Mouse (Mus musculus) adrenal gland, adult 2 months (tissue): ENCODE data around the gene U2af2. TPM values are rescaled to one million over a fixed set of nuclear protein-coding genes. Genes with fewer than 3 reads are reported as not detected.
"Not testable (repeated sequence)": the region's sequence is repeated elsewhere in the genome, so short reads cannot be mapped to it uniquely, and the experiment has no call there.

Source experiments
- DNase-seq: peaks from one replicate; pipeline ENCODE4 v3.0.0; 2021
- polyA plus RNA-seq: library from polyadenylated mRNA; depleted of rRNA; stranded (reverse); fragments of >200 nt; gene quantifications from 2 replicates; pipeline ENCODE4 v1.2.3, GENCODE M21; 2012
- total RNA-seq, 2 experiments: library from RNA; stranded (reverse); gene quantifications; 2 replicates each; pipeline ENCODE4 v1.2.3; 2021

Gene U2af2
- total and polyA plus RNA-seq, 3 experiments, result 150 to 168 (median 157) TPM

DNA sequence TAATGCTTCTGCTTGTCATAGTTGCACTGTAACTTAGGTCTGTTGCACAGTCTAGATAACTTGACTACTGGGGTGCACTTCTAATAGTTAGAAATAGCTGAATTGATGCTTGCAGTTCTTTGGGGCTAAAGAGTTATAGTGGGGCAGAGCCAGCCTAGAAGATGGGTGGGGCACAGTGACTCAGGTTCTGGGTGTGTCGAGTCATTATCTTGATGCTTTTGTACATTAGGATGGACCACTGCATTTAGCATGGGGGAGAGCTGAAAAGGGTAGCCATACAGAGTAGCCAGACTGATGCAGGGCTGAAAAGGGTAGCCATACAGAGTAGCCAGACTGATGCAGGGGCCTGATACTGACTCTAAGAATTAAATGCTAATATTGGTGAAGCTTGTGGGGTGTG is 11.6 kb downstream of the U2af2 start:
- no peak for DNase-seq

DNA sequence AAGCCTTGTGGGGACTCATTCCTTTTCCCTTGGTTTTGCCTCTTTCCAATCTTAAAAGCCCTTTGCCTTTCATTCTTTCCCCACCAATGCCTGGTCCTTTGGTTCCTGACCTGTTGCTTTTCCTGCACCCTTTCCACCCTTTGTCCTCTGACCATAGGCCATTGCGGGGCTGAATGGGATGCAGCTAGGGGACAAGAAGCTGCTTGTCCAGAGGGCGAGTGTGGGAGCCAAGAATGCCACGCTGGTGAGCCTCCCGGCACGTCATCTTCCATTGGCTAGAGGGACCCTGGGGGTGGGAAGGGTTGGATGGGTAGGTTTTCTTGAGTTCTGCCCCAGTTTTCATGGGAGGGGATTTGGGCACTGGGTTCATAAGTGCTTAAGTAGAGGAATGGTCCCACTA is 13.0 kb downstream of the U2af2 start:
- no peak for DNase-seq

DNA sequence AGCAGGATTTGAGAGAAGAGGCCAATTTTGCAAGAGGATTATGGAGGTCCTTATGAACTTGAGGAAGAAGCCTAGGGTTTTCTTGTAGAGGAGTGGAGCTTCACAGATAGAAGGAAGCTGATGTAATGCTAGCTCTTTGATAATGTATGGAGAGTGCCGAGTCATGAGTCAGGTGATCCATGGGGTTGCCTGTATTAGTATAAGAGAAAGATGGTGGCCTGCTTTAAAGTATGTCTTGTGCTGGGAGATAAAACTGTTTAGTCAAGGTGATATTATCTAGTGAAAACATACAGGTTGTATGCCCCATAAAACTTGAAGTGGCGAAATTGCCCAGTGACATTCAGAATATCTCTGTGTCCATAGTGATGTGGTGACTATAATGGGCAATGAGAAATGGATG is 15.0 kb downstream of the U2af2 start:
- no peak for DNase-seq

DNA sequence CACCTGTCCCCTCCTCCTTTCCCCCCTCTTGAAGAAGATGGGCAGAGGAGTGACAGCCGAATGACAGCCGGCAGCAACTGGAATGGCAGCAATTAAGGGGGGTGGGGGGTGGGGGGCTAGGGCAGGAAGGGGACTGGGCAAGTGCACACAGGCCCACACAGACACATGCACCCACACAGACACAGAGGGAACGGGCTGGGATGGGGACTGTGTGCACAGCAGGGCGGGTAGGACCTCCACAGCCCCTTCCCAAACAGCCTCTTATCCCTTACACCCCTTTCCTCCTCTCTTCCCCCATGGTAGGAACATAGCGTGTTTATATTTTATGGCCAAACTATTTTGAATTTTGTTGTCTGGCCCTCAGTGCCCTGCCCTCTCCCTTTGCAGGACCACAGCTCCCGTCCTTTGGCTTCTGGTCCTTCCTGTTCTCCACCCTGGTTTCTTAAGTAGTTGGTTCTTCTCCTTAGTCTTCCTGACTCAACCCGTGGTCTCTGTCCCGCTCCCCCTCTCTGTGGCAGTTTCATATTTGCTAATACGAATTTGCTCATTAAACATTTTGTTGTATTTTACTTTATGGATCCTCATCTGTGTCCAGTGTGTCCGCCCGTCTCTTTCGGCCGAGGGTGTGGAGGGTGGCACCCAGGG is 17.5 kb downstream of the U2af2 start:
- DNase-seq, result not testable (repeated sequence)

DNA sequence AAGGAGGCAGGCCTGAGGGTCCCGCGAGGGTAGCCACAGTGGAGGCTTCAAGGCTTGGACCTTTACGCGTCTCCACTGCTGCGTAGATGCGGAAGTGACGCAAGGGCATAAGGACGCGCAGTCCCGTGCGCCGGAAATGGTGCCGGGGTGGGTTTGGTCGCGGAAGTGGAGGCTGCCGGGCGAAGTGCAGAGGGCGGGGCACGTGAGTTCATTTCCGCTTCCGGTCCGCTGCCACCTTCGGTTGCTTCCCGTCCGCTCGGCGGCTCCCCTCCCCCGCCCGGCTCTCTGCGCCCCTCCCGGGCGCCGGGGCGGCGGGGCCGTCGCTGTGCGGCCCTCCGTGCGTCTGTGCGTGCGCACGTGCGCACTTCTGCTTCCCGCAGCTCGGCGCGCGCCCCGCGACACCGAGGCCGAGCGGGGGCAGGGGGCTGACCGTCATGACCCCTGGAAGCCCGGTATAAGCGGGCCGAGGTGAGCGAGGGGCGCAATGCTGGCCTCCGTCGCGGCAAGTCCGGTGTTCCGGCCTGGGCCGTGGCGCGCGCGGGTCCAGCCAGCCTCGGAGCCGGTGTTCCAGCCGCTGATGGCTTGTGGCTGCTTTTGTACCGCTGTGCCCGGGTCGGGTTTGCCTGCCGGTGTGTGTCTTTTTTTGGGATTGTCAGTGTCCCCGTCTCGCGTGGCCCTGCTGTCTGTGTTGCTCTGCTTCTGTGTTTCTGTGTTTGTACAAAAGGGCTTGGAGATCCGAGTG is 18.2 kb downstream of the U2af2 start, which contains the start of gene Epn1:
TSS of gene Epn1 (plus strand) at position 226 of the 742 bp plus-strand sequence.
- peak; percentile 97 for DNase-seq

DNA sequence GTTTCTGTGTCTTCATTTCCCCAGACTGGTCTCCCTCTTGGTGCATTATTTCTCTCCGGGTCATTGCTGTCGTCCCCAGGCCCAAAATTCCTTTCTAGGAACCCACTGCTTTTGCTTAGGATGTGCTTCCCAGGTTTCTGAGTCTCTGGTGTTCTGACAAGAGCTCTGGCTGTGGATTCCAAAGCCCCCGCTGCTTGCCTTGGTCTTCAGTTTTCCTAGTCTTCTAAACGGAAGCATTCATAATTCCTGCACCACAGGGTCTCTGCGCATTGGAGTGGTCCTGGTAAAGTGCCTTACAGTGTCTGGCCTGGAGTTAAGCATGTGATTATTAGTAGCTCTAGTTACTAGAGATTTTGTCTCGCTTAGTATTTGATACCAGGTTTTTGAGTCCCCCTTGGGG is 18.9 kb downstream of the U2af2 start:
- no peak for DNase-seq

DNA sequence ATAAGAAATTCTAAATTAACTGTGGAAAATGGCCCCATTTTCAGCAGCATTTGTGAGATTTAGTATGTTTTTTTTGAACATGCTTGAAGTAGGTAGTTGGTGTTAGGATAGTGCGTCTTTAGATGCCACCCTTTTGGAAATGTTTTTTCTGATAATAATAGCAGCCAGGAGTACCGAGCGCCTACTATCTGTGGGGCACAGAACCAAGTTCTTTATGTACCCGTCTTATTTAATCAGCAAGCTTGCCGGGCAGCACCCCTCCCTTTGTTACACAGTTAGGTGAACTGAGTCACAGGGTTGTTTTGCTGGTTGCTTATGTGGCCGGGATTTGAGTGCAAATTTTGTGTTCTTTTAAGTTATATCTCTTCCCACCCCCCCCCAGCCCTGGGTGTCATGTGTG is 19.3 kb downstream of the U2af2 start:
- no peak for DNase-seq

DNA sequence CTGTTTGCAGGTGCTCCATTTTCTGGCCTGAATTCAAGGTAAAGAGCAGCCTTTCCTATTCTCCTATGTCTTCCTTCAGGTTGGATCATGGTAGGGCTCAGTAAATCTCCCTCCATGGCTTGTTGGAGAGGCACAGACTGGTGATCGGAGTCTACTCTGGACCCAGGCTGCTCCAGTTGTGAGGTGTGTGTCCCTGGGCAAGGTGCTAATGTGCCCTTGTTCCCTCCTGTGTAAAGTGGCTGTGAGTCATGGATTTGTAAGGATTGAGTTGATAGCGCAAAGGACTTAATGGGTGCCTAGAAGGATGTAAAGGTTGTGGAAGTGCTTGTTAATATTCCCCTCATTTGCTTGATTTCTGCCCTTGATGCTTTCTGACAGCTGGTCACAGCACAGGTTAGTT is 20.0 kb downstream of the U2af2 start:
- no peak for DNase-seq

DNA sequence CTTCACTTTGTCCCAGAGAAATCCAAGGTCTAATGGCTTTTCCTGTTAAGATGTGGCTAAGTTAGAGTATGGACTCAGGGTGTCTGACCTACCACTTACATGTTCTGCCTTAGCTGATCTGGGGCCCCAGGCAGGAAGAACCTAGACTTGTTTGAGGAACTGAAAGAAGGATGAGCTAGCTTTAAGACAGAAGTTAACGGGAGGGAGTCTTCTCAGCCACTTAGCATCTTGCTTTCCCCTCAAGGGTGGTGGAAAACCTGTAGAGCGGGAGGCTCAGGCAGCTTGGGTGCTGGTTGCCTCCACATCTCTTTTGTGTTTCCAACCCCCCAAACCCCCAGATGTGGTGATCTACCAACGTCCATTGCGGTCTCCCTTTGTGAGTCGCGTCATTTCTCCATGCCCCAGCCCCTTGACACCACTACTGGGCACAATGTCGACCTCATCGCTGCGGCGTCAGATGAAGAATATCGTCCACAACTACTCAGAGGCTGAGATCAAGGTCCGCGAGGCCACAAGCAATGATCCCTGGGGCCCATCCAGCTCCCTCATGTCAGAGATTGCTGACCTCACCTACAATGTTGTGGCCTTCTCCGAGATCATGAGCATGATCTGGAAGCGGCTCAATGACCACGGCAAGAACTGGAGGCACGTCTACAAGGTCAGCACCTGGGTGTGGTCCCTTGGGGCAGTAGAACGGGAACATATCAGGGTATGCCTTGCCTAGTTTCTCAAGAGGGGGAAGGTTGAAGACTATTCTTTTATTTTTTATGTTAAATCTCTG is 21.6 kb downstream of the U2af2 start:
- no peak for DNase-seq

DNA sequence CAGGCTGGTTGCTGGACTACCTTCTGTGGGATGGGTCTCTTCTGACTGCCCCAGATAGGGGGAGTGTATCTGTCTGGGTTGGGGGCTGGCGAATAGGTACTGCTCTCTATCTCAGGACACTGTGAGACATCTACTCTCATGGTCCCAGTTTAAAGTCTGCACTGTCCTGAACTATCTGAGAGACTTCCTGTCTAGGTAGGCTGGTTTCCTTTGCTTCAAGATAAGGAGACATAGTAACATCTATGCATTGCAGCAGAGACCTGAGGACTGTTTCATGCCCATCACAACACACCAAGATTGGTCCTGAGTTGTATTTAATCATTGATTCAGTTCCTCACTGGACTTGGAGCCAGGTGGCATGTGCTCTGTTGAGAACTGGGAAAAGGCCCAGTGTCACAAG is 23.6 kb downstream of the U2af2 start:
- no peak for DNase-seq

DNA sequence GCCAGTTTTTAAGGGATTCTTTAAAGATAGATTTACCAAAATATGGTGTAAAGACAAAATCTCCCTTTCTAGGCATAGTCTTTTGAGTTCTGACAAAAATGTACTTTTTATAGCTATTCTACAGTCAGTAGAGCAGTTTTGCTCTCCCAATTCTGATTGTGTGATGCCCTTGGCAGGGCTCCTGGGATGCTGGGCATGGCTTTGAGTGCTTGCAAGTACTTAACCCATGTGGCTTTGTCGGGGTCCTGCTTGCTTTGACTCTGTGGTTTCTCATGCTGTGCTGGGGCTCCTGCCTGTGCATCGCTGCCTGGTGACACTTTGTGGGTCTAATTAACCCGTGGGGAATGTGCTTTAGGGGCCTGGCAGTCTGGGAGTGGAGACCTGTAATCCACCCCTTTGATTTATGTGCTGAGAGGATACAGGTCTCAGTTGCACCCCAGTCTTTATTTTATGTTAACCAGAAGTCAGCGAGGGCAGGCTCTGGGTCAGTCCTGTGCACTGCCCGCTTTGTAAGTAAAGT is 25.0 kb downstream of the U2af2 start:
- DNase-seq, result no peak

DNA sequence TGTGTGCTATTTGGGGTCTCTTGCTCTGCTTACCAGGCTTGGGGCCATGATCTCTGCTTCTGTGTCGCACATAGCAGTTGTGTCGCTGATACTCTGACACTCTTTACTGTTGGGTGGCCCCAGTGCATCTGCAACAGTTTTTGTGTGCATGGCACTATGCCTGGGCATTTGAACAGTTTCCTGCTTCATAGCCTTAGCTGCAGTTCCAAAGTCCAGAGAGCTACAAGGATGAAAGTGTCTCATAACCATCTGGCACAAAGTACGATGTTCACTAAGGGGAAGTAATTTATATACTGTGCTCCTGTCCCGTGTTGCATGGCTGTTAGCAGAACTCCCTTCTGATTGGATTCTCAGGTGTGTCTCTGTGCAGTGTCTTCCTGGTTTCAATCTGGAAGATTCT is 25.9 kb downstream of the U2af2 start:
- no peak for DNase-seq

DNA sequence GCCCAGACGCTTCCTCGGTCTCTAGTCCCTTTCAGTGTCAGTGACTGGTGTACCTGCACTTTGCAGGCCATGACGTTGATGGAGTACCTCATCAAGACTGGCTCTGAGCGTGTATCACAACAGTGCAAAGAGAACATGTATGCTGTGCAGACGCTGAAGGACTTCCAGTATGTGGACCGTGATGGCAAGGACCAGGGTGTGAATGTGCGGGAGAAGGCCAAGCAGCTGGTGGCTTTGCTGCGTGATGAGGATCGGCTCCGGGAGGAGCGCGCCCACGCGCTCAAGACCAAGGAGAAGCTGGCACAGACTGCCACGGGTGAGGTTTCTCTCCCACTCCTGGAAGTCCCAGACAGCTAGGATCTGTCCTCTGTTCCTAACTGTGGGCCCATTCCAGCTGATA is 27.9 kb downstream of the U2af2 start:
- no peak for DNase-seq

DNA sequence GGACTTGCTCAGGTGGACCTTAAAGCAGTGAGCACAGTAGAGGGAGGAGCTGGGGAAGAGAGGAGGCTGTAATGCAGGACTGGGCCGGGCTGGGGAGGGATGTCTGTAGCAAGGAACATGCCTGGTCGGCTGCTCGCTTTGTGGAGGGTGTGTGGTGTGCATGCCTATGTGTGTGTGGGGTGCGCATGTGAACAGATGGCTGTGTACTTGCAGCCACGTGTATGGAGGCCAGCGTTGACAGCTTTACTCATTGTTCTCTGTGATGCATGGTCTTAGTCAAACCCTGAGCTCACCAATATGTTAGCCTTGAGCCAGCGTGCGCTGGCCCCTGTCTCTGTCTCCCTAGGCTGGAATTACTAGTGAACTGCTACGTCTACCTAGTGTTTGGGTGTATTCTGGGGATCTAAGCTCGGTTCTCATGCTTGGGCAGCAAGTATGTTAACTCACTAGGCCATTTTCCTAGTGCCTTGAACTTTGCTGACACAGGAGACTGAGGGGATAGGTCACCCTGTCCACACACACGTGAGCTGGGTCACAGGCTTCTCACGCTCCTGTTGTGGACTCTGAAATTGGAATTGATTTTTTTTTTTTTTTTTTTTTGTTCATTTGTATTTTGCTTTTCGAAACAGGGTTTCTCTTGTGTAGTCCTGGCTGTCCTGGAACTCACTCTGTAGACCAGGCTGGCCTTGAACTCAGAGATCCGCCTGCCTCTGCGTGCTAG is 29.2 kb downstream of the U2af2 start:
- DNase-seq, result peak; percentile 60

DNA sequence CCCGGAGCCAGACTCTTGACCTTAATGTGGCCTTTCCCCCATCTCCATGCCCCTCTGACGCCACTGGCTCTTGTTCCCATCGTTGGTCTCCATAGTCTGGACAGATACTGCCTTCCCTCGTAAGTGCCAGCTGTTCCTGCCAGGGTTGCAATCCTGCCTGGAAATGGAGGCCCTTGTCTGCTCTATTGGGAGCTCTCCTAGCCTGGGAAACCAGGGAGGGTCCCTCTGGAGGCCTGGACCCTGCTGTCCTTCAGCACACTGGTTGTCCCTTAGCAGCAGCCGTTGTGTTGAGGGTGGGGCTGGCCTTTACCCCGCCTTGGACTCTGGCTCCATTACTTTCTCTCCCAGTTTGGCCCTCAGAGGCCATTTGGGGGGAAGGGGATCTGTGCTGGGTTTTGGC is 30.4 kb downstream of the U2af2 start:
- no peak for DNase-seq

DNA sequence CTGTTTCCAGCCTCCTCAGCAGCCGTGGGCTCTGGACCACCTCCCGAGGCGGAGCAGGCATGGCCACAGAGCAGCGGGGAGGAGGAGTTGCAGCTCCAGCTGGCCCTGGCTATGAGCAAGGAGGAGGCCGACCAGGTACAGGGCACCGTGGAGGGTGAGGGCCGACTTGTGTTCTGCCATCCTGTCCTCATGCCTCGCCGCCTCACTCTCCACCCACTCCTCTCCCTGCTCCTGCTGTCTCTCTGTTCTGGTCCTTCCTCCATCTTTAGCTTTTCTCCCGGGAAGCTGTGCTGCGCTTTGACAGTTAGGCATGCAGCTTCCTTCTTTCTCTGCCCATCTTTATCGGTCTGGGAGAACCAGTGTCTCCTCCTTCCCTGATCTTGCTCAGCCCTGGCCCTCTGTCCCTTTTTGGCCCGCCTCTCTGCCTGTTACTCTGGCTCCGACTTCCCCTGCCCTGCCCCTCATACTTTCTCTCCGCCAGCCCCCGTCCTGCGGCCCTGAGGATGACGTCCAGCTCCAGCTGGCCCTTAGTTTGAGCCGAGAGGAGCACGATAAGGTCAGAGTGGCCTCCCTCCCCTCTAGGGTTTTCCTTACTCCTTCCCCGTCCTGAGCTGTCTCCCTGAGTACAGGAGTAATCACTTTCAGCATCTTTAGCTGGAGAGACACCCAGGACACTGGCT is 31.0 kb downstream of the U2af2 start:
- no peak for DNase-seq

DNA sequence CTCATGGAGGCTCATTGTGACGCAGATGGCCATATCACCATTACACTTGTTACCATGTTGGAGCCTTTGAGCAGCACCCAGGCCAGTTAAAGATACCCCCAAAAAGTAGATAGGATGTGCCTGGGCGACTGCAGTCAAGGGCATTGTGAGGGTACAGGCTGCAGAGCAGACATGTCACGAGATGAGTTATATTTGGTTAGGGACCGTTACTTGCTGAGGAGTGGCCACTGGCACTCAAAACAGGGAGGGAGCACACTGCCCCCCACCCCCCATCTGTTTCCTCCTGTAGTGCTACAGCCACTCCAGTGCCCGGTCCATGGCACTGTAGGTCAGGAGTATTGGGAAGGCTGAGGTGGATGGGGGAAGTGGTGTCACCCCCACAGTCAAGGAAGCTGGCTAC is 36.8 kb downstream of the U2af2 start:
- no peak for DNase-seq

DNA sequence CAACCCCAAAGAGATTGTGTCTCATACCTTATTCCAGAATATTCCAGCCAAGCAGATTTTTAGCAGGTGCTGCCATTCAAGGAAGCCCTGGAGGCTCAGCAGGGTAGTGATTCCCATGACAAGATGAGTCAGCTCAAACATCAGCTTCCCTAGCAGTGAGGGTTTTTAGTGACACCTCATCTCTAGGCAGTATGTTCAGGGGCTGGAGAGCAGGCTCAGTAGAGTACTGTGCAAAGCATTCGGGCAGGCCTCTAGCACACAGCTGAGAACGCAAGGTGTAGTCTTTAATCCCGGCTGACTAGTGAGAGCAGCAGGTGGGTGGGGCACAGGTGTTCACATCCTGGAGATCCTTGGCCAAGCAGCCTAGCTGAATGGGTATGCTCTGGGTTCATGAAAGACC is 37.9 kb downstream of the U2af2 start:
- no peak for DNase-seq

DNA sequence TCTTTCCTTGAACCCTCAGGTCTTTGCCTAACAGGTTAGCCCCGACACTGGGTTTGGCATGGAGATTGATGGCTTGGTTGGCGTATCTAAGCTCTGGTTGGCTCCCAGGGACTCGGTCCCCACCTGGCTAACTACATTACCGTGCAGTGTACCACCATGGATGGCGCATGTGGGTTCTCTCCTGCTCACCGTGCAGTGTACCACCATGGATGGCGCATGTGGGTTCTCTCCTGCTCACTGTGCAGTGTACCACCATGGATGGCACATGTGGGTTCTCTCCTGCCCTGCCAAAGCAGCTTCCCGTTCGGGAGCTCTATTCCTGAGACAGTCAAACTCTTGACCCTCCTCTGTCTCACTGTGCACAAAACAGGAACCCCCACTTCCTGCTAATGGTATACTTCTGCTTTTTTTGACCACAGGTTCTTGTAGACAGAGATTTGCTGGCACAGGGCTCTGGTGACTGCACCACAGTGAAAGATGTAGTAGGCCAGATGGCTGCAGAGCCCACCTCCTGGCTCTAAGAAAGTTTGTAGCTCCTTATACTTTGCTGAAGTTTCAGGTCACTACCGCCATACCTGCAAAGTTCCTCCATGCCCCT is 39.2 kb downstream of the U2af2 start:
- DNase-seq, result no peak

DNA sequence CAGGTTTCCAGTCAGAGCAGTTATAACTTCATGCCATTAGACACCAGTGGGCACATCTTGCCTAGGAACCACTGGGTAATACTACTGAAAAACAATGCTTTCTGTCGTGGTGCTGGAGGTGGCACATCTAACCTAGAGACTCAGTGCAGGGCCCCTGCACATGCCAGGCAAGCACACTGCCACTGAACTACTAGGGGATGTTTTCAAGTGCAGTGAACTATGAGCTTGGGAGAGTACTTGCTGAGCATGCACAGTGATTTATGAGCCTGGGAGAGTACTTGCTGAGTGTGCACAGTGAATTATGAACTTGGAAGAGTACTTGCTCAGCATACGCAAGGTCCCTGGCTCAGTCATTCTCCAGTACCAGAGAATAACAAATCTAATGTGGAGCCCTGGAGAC is 40.6 kb downstream of the U2af2 start:
- DNase-seq, result no peak

DNA sequence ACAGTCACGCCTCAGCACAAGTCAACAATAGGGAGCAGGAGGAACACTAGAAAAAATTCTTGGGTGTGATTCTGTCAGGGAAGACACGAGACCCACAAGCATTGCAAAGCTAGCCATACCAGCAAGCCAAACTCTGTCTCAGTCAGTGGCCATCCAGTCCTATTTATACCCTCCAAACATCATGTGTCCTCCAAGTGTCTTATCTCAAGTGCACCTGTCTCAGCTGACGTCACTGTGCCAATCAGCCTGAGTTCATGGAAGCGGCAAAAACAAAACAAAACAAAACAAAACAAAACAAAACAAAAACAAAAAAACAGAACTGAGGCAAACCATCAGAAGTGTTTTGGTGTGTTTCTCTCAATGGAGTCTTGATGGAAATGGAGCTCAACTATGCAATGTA is 46.3 kb downstream of the U2af2 start:
- DNase-seq, result no peak
